Mouse (Mus musculus) macrophage (primary cell): ENCODE measurements around the gene Copz2. TPM values are rescaled to one million over a fixed set of nuclear protein-coding genes. Genes with fewer than 3 reads are reported as not detected.

ENCODE experiments used
- H3K27ac ChIP-seq: fragments of 350-480 bp; formaldehyde crosslinking; 2 replicates; pipeline ENCODE4 v1.9.0; 2021
- H3K36me3 ChIP-seq: fragments of 350-480 bp; formaldehyde crosslinking; 2 replicates; pipeline ENCODE4 v1.9.0; 2021; ENCODE audit errors: inconsistent target
- H3K4me3 ChIP-seq: fragments of 350-480 bp; formaldehyde crosslinking; 2 replicates; pipeline ENCODE4 v1.9.0; 2021; ENCODE audit errors: inconsistent target
- H3K79me2 ChIP-seq: fragments of 350-480 bp; formaldehyde crosslinking; 2 replicates; pipeline ENCODE4 v1.9.0; 2021; ENCODE audit errors: inconsistent target
- WGBS: methylation state at CpG from one replicate; pipeline ENCODE4 v1.1.7; 2026; ENCODE audit warnings: inconsistent platforms; ENCODE audit not compliant: missing documents; 5-methylcytosine and 5-hydroxymethylcytosine counted together
- polyA plus RNA-seq: library from polyadenylated mRNA; stranded (reverse); fragments of 250-400 nt; gene quantifications from 3 replicates; pipeline ENCODE4 v1.2.4, GENCODE M21; 2018; ENCODE audit warnings: inconsistent platforms

Copz2 gene
- polyA plus RNA-seq, 1 experiment from 2014 or later = 23.0 TPM

GRCm38 (mm10) chr11:96863206-96863995 lies 13.7 kb downstream of the Copz2 start:
- 65% methylated on average over 25 of the region's 26 CpGs for WGBS
- Histone ChIP-seq H3K36me3 (no peaks in the 10 kb centered on the region), H3K27ac (no peak overlapping the region), H3K79me2 (no peaks in the 10 kb centered on the region), H3K4me3 (no peak overlapping the region)

GRCm38 (mm10) chr11:96867149-96867548 lies 17.5 kb downstream of the Copz2 start:
- H3K36me3 ChIP-seq = no peaks in the 10 kb centered on the region
- no peak overlapping the region for H3K27ac ChIP-seq
- 19% methylated on average over 5 of the region's 5 CpGs for WGBS
- H3K4me3 ChIP-seq = no peak overlapping the region
- no peaks in the 10 kb centered on the region for H3K79me2 ChIP-seq

- Histone ChIP-seq H3K27ac (no peak overlapping the region), H3K4me3 (no peak overlapping the region), H3K79me2 (no peaks in the 10 kb centered on the region), H3K36me3 (no peaks in the 10 kb centered on the region)
- WGBS = 17% methylated on average over 24 of the region's 24 CpGs
Observed at GRCm38 (mm10) chr11:96872441-96873379, 23.0 kb downstream of the Copz2 start.

GRCm38 (mm10) chr11:96873601-96874140 lies 24.0 kb downstream of the Copz2 start:
- Histone ChIP-seq H3K27ac (no peak overlapping the region), H3K4me3 (no peak overlapping the region), H3K79me2 (no peaks in the 10 kb centered on the region), H3K36me3 (no peaks in the 10 kb centered on the region)
- 73% methylated on average over 11 of the region's 11 CpGs for WGBS

- H3K4me3 ChIP-seq = no peak overlapping the region
- H3K27ac ChIP-seq = no peak overlapping the region
- no peaks in the 10 kb centered on the region for H3K36me3 ChIP-seq
- 41% methylated on average over 4 of the region's 4 CpGs for WGBS
- H3K79me2 ChIP-seq = no peaks in the 10 kb centered on the region
Observed at GRCm38 (mm10) chr11:96875270-96875669, 25.6 kb downstream of the Copz2 start.

- Histone ChIP-seq H3K79me2 (no peaks in the 10 kb centered on the region), H3K27ac (no peak overlapping the region), H3K4me3 (no peak overlapping the region), H3K36me3 (no peaks in the 10 kb centered on the region)
- 3% methylated on average over 34 of the region's 35 CpGs for WGBS
Observed at GRCm38 (mm10) chr11:96875745-96876144, 26.1 kb downstream of the Copz2 start.

GRCm38 (mm10) chr11:96876300-96877040 lies 26.8 kb downstream of the Copz2 start:
- no peaks in the 10 kb centered on the region for H3K36me3 ChIP-seq

GRCm38 (mm10) chr11:96877071-96877470 lies 27.4 kb downstream of the Copz2 start:
- H3K27ac ChIP-seq = no peak overlapping the region
- WGBS = 50% methylated on average over 4 of the region's 4 CpGs
- H3K36me3 ChIP-seq = no peaks in the 10 kb centered on the region
- no peak overlapping the region for H3K4me3 ChIP-seq
- no peaks in the 10 kb centered on the region for H3K79me2 ChIP-seq

More at GRCm38 (mm10) chr11:96876300-96877040, 26.8 kb downstream of the Copz2 start:
- 68% methylated on average over 13 of the region's 13 CpGs for WGBS
- Histone ChIP-seq H3K4me3 (no peak overlapping the region), H3K27ac (no peak overlapping the region), H3K79me2 (no peaks in the 10 kb centered on the region)

- Histone ChIP-seq H3K36me3 (no peaks in the 10 kb centered on the region), H3K4me3 (no peak overlapping the region), H3K79me2 (no peaks in the 10 kb centered on the region), H3K27ac (no peak overlapping the region)
- WGBS = 9% methylated on average over 3 of the region's 3 CpGs
Observed at GRCm38 (mm10) chr11:96878715-96879114, 29.0 kb downstream of the Copz2 start.

- Histone ChIP-seq H3K79me2 (no peaks in the 10 kb centered on the region), H3K27ac (no peak overlapping the region), H3K36me3 (no peaks in the 10 kb centered on the region), H3K4me3 (no peak overlapping the region)
- WGBS = 31% methylated on average over 7 of the region's 7 CpGs
Observed at GRCm38 (mm10) chr11:96879359-96879758, 29.7 kb downstream of the Copz2 start.

GRCm38 (mm10) chr11:96880296-96880695 lies 30.6 kb downstream of the Copz2 start:
- WGBS = 84% methylated on average over 9 of the region's 9 CpGs
- no peaks in the 10 kb centered on the region for H3K36me3 ChIP-seq
- H3K27ac ChIP-seq = no peak overlapping the region
- H3K79me2 ChIP-seq = no peaks in the 10 kb centered on the region
- H3K4me3 ChIP-seq = no peak overlapping the region

GRCm38 (mm10) chr11:96885901-96886340 lies 36.3 kb downstream of the Copz2 start:
- WGBS = 87% methylated on average over 5 of the region's 5 CpGs

GRCm38 (mm10) chr11:96886942-96887546 lies 37.4 kb downstream of the Copz2 start:
- no peak overlapping the region for H3K4me3 ChIP-seq
- no peak overlapping the region for H3K27ac ChIP-seq
- no peaks in the 10 kb centered on the region for H3K79me2 ChIP-seq
- WGBS = 62% methylated on average over 8 of the region's 8 CpGs
- H3K36me3 ChIP-seq = no peaks in the 10 kb centered on the region

More at GRCm38 (mm10) chr11:96885901-96886340, 36.3 kb downstream of the Copz2 start:
- Histone ChIP-seq H3K4me3 (no peak overlapping the region), H3K27ac (no peak overlapping the region), H3K79me2 (no peaks in the 10 kb centered on the region), H3K36me3 (no peaks in the 10 kb centered on the region)
